Mouse (Mus musculus) embryo, embryonic 11.5 days (tissue): ENCODE data around the gene Col4a1.

ENCODE experiments used
- DNase-seq: peaks from one replicate; pipeline ENCODE4 v3.0.0-alpha.2; 2012; ENCODE audit warnings: low read depth, low spot score

Col4a1 gene

DNA sequence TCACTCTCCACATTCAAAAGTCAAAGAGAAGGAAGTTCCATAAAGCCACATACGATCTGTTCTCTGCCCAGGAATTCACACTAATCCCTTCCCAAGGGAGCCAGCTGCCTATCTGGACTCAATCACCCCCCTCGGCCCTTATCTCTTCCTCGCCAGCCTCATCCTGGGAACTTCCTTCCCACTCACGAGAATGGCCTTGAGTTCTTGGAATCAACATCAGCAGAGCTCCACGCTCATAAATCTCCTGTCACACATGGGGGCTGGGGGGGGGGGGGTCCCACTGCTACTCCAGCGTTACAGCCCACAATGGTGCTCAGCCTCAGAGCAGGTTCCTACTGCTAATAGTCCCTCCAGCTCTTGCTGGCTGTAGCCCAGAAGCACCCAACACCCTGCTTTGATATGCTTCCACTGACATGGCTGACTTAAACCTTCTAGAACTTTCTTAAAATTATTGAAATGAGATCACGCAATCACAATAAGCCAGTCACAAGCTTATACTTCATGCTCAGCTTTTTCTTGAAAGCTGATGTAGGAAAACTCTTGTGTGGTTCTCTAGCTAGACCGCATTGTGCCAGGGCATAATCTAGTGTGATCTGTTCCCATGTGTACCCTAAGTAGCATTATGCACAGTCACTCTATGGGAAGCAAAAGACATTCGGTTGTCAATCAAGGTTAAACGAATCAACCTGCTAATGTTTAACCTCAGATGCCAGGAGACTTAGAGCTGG, 78.3 kb downstream of the Col4a1 start:
- DNase-seq = no peak

DNA sequence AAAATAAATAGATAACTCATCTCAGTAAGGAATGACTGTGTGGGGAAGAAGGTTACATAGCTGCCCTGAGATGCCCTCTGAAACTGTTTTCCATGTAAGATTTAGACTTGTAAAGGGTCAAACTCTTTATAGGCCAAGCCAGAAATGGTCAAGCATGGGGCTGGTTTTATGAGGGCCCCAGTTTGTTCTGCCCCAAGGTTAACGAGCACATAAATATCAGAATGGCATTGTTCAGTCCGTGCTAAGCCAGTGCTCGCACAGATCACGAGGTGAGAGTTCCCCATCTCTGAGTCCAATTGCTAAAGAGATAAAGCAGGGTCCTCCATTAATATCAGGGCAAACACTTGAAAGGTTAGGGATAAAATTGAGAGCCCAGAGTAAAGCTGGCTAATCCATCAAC, 79.6 kb downstream of the Col4a1 start:
- no peak for DNase-seq

DNA sequence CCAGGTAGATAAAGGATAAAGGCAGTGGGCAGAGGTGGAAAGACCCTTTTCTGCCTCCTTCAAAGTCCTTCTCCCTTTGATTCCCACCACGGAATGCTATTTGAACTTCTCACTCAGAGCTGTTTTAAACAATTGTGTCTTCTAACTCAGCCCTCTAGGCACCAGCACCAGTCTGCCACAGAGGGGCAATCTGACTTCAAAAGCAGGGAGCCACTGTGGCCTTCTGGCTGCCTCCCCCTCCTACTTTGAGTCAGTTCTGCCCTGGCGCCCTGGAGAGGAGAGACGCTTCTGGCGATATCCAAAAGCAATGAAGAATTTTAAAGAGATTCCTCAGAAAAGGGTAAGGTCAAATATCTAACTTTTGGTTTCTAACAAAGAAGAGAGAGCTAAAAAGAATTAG, 82.3 kb downstream of the Col4a1 start:
- DNase-seq = no peak

DNA sequence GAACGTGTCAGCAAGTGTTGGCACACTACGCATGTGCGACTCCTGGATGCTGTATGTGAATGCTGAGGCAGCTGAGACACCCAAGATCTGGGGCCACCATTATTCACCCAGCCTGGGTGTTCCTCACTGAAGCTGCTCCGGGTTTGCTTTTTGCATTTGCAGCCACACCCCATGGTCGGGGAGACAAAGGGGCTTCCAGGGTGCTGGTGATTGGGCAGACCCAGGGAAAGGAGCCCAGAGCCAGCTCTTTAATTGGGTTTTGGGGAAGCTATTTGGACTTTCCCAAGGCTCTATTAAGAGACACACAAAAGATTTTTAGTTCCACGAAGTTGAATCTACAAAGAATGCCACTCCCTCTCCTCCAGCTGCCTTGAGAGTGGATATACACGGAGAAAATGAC, 85.2 kb downstream of the Col4a1 start:
- DNase-seq = no peak

DNA sequence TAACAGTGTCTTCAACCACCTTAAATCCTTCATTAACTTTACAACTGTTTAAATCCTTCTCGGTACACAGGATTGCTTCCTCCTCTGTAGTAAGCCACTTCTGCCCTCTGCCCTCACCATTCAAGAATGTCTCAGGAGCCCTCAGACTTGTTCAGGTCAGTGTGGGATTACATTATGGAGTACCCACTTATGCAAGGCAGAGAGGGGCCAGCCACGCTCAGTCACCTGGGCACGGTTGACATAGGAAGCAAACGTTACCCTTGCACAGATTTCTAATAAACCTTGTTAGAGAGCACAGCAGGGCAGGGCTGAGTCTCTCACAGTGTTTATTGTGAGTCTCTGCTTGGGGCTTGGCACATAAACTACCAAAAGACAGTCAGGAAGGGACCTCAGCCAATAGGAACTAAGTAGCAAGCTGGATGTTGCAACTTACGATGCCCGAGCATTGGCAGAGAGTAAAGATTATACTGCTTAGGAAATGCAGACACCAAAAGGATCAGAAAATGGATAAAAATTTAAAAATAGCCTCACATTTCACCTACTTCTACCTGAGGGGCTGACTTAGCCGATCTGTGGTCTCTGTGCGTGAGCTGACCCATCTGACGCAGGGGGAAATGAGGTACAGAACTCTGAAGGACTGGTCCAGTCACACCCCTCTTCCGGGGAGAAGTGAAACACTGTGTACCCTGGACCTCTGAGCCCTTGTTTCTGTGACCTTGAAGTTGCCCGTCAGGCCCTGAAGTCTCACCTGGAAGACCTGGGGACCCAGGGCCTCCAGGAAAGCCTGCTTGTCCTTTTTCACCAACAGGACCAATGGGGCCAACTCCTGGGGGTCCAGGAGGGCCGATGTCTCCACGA, 86.8 kb downstream of the Col4a1 start:
- DNase-seq = no peak

DNA sequence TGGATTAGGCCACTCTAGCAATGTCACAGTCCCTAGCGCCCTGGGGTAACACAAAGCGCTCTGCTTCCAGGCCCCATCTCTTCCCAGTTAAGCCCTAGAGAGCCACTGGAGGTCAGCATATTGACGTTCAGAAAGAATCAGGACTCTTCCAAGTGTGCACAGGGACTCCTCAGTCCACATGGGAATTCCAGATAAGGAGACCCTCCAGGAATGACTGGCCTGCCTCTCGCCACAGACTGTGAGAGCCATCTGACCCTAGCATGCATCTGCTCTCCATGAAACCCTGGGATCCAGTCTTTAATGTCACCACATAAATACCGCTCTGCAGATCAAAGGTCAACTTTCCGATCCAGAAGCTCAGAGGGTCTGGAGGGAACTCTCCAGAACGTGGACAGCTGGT, 88.4 kb downstream of the Col4a1 start:
- DNase-seq = no peak

DNA sequence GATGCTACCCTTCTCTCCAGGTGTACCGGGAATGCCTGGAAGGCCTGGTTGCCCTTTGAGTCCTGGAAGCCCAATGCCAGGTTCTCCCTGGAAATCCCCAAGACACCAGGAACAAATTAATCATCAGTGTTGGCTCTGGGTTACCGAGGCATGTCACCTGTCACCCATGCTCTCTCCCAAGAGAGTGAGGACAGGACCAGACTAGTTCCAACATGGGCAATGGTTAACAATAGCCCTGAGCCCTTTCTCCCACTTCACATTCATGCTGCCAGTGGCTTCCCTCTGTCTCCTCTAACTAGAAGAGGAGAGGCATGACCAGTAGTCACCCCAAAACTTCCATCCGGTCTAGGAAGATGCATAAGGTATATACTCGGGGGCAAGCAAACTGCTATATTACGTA, 91.3 kb downstream of the Col4a1 start:
- no peak for DNase-seq

DNA sequence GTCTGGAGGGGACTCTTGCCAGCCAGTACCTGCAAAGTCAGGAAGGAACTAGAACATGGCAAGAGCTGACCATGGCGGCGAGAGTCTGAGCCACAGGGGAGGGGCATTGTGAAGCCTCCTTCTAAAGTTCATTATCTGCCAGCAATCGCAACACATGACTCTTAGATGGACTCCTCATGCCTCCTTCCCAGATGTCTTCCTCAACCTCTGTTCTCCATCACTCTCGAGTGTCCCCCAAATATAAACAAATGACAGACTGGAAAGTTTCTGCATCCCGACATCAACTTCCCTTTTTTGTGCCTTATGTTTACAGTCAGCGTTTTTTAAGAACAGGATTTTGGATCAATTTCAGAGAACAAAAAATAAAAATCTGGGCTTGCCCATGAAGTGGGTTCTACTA, 93.3 kb downstream of the Col4a1 start:
- no peak for DNase-seq

DNA sequence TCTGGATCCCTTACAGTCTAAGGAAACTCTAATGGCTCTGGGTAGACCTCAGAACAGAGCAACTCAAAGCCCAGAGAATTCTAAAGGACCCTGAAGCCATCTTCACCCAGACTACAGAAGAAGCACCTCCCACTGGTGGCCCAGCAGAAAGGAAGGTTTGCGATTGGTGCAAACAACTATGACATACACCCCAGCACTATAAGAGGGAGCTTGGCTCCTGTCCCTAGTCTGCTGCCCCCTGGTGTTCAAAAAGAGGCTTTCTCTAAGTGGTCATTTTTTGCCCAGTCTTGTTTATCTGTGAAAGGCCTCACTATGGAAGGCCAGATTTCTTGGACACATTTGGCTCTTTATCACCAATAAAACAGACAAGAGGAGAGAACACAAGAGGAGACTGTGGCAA, 97.4 kb downstream of the Col4a1 start:
- peak; percentile 62 for DNase-seq

DNA sequence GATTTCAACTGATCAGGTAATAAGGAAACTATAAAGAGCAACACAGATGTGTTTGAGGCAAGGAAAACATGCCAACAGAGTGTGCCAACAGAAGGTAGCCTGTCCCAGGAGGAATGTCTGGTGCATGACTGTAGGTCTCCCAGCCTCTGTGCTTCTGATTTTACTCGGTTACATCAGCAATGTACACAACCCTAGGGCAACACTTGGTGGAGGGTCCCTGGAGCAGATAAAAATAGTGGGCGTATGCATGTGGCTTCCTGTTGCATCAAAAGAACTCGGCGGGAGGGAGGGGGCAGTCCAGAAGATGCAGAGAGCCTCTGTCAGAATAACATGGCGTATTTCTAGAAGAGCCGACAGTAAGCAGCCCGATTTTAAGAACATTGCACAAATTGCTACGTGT, 106.1 kb downstream of the Col4a1 start:
- DNase-seq = no peak

DNA sequence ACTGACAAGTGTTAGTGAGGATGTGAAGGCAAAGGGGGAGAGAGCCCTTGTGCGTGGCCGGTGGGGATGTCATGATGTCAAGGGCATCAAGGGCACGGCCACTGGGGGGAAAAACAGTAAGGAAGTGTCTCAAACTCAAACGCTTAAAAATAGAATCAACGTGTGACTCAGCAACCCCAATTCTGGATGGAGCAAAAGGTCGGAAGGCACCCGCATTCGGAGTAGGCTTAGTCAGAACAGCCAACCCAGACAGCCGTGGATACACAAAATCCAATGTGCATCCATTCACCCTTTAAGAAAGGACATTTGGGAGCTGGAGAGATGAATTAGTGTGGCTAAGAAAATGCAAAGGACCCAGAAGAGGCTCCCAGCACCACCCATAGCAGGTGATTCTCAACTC, 107.1 kb downstream of the Col4a1 start:
- no peak for DNase-seq

DNA sequence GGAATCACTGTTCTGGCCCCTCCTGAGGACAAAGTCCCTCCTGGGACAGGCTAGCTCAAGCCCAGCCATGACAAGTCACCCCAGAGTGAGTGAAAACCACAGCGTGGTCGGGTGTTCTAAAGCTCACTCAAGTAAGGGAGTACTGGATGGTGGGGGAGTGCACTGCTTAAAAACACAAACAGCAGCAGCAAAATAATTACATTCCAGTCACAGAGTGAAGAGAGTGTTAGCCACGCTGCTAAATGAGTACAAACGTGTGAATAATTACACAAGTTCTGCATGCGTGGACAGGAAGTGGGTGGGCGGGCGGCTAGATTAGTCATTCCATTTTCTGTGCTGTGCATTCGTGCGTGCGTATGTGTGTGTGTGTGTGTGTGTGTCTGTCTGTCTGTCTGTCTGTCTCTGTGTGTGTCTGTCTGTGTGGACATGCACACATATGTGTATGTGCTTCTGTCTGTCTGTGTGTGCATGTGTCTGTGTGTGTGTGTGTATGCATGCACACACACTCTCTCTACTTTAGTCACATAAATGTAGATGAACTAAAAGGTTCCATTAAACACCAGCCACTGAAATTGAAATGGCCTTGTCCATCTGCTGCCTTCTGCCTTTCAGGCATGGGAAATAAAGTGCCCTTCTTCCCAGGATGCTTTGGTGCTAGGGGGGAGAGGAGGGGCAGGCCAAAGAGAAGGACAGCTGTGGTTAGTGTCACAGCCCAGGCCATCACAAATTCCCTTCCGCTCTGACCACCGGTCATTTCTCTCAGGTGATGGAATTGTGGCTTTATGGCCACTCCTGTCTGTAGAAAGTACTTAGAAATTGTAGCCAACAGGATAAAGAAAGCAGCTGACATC, 109.1 kb downstream of the Col4a1 start:
- no peak for DNase-seq

DNA sequence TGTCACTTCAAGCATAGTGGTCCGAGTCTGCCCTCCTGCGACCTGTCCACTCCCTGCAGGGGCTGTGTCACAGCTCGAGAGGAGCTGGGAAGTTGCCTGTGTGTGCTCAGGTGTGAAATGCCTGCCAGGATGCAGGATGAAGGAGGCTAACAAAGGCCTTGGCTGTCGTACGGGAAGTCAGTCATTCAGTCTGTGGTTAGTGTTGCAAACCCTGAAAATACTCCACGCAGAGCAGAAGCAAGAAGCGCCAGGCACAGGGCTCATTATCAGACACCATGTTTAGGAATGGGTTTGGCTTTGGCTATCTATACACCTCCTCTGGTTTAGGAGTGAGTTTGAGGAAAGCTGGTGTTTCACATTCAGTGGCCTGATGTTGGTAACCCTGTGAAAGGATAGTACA, 114.0 kb downstream of the Col4a1 start:
- no peak for DNase-seq

DNA sequence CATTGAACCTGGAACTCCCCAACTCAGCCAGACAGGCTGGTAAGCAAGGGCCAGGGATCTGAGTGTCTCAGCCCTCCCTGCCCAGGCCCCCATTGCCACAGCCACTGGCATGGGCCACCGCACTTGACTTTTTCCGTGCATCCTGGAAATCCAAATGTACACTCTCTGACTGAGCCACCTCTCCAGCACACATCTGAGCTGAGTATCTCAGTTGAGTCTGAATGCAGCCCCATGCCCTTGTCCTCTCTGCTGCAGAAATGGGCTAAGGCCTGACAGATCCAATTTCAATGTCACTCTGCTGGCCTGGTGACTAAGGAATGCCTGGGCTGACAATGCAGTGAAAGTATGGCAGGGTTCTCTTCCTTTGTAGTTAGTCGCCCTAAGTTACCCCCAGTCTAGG, 114.6 kb downstream of the Col4a1 start:
- DNase-seq = no peak

DNA sequence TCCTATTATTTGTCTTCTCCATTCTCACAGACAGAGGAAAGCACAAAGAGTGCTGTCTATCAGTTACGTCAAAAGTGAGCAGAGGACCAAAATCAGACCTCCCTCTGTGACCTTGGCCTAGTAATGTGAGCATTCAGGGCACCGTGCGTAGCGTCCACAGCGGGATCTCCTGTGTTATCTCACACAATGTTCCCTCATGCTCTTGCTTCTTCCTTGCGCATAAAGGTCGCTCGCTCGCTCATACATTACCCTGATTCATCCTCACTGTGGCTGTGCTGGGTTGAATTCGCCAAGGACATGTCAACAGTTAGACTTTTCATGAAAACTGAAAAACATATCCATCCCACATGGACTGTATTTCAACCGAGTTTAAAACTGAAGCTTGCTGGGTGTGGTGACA, 115.4 kb downstream of the Col4a1 start:
- no peak for DNase-seq

DNA sequence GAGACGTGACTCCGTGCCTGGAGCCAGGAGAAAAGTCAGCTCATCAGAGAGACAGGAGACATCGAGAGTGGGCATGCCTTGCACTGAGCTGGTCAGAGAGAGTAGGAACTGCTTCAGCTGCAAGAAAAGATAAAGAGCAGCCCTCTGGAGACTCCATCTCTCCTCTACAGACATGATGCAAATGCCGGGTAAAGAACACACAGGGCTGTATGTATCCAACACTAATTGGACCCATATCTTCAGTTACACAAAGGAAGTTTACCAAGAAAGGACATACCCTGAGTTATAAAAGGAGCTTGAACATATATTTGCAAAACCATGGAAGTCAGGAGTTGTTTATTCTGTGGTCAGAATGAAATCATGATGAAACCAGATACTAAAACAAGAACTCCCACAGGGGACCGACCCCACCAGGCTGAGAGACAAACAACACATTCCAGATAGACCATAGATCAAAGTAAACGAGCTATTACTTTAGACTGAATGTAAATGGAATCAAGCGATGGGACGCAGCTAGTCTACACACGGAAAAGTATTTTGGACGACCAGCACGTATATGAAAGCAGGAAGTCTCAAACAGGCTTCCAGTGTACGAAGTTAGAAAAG, 119.8 kb downstream of the Col4a1 start:
- DNase-seq = no peak

DNA sequence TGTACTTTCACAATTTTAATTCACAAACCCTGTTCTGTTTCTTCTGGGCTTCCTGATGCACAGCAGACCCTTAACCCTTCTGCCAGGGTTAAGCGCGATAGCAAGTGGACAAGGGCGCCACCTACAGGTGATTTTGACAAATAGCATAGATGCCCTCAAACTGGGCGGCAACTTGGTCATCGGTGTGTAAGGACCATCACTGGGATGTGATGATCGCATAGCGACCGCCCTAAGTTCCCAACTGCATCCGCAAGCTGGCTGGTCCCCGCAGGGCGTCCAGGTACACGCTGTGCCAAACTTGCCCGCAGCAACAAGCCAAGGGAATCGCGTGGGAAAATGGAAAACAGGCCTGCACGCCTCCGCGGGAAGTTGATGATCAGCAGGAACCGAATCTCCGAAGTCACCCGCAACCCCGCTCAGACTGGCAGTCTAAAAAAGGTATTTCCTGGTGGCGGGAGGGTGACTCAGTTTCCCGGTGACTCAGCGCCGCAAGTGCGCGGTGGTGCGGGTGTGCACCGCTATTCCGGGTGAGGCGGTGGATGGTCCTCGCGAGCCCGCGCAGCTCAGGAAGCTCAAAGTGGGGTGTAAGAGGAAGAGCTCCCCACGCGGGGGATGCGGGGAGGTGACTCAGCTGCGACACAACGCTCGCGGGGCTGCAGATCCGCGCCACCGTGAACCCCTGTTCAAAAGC, 124.9 kb downstream of the Col4a1 start:
- peak; percentile 74 for DNase-seq

DNA sequence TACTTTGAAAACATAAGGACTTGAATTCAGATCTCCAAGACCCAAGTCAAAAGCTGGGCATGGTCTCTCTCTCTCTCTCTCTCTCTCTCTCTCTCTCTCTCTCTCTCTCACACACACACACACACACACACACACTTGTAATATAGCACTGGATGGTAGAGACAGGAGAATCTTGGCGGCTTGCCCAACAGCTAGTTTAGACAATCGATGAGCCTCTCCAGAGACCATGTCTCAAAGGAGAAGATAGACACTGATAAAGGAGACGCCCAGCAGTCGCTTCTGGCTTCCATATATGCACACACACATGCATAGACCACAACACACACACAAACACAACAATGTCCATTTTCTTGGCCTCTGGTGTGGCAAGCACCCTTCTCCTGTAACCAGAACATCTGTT, 126.2 kb downstream of the Col4a1 start:
- no peak for DNase-seq

DNA sequence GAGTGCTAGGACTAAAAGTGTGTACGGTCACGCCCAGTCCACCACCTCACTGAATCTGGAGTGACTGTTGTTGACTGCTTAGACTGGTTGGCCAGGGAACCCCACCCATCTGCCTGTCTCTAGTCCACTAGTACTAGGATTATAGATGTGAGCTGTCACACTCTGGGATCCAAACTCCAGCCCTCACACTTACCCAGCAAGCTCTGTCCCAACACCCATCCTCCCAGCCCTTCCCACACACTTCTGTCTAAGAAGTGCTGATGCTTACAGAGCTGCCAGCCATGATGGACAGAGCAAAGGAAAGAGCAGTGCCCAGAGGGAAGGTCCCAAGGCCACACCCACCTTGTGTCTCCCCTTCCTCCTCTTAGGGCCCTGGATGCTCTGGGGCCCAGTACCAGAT, 127.0 kb downstream of the Col4a1 start:
- no peak for DNase-seq

DNA sequence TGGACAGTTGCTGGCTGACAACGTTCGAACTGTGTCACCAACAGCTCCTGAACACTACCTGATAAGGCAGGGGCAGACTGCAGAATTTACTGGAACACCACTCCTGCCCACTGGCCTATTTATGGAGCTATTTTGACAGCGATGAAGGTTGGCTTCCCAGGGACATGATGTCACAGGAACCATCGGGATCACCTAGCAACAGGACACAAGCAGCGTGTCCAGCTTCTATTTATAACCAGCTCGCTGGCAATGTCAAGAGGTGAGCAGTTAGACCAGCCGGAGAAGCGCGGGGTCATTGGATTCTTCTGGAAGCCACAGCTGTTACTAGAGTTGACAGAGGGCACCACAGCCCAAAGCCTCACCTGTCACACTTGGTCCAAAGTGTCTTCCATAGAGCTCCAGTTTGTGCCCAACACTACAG, 129.0 kb downstream of the Col4a1 start:
- DNase-seq = no peak

DNA sequence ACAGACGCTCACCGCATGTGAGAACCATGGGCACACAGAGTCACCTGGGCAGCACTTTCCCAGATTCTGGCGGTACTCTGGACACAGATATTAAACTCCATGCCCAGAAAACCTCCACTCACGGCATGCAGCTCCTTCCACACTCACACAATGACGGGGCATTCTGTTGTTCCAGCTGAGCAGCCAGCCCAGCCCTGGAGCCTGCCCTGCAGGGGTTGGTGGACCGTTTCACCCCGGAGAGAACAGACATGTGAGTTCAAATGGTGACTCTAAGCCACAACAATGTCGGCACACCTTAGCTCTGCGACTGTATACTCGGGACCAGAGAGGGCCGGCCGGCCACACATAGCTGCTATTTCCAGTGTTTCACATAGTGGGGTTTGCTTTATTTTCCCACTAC, 130.0 kb downstream of the Col4a1 start:
- no peak for DNase-seq
